Mouse (Mus musculus): Measurements from ENCODE around the gene Ctf2. TPM values are rescaled to one million over a fixed set of nuclear protein-coding genes. Genes with fewer than 3 reads are reported as not detected.

Gene Ctf2
- polyA plus RNA-seq (2014; fragmentation: Illumina TruSeq; extraction: RNeasy Lipid Tissue Mini Kit (QIAGEN cat#74804); ENCODE audit: low read depth, low replicate concordance): not detected

DNA sequence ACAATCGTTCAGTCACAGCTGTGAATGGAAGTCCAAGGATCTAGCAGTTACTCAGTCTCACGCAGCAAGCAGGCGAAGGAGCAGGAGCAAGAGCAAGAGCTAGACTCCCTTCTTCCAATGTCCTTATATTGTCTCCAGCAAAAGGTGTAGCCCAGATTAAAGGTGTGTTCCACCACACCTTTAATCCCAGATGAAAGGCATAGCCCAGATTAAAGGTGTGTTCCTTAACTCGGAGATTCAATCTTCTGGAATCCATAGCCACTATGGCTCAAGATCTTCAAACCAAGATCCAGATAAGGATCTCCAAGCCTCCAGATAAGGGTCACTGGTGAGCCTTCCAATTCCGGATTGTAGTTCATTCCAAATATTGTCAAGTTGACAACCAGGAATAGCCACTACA lies at the start of gene Ctf2:
Ctf2 (minus strand) TSS at position 101 of the 400 bp plus-strand sequence.

DNA sequence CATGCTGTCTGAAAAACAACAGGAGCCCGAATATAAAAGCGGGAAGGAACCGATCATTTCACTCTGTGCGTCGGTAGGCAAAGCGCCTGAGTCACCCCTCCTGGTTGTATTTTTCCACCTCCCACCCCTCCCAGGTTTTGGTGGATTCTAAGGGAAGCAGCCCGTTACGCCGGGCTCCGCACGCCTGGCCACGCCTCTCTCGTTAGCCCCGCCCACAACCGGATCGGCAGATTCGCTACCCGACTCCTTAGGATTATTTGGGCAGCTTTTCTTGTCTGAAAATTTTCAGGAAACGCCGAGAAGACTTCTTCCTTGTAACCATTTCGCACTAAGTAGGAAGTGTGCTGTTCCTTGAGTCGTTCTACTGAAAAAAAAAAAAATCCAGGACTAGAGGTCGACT lies 44.5 kb upstream of the Ctf2 start, which contains the start of gene Setd1a:
Setd1a (plus strand) TSS at position 245 of the 400 bp plus-strand sequence.

DNA sequence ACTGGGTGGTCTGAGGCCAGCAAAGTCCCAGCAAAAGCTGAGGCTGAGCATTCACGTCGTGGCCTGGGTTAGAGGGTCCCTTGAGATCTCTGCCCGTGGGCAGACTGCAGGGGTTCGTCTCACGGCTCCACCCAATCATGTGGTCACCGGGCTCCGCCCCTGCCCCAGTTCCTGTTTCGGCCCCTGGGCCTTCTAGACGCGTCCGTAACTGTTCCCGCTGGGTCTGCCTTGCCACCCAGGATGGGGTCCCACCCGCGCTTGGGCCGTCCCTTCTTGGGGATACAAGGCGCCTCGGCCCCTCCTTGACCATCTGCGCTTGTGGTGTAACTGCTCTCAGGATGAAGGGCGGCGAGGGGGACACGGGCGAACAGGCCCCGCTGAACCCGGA lies 37.7 kb upstream of the Ctf2 start, which contains the start of gene Orai3:
Orai3 (plus strand) TSS at position 165 of the 388 bp plus-strand sequence.

DNA sequence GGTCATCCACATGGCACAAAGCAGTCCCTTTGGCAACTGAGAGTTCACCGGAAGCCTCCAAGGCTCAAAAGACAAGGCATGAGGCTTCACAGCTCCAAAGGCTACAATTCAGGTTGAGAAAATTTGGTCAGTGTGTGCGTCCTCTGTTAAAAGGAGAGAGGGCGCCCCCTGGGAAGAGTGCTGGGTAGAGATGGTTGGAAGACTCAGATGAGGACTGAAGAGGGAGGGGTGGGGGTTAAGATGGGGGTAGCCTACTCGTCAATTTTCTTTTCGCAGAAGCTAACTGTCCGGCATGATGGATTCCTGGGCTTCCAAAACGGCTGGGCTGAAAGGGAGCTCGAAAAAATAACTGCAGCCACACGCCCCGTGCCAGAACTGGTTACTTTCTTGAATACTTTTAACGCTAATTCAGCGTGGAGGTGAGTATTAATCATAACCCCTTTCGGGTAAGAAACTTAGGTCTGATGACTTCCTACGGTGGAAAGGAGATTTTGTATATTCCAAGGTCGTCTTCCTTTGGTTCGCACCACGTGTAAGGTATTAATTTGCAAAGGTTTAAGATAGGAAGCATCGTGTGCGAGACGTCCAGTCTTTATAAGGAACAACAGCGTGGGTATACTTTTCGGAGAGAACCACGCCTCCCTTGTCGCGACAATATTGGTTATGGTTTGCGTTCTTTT lies 12.5 kb upstream of the Ctf2 start, which contains the start of gene Fbxl19:
Fbxl19 (plus strand) TSS at position 178 of the 680 bp plus-strand sequence.

DNA sequence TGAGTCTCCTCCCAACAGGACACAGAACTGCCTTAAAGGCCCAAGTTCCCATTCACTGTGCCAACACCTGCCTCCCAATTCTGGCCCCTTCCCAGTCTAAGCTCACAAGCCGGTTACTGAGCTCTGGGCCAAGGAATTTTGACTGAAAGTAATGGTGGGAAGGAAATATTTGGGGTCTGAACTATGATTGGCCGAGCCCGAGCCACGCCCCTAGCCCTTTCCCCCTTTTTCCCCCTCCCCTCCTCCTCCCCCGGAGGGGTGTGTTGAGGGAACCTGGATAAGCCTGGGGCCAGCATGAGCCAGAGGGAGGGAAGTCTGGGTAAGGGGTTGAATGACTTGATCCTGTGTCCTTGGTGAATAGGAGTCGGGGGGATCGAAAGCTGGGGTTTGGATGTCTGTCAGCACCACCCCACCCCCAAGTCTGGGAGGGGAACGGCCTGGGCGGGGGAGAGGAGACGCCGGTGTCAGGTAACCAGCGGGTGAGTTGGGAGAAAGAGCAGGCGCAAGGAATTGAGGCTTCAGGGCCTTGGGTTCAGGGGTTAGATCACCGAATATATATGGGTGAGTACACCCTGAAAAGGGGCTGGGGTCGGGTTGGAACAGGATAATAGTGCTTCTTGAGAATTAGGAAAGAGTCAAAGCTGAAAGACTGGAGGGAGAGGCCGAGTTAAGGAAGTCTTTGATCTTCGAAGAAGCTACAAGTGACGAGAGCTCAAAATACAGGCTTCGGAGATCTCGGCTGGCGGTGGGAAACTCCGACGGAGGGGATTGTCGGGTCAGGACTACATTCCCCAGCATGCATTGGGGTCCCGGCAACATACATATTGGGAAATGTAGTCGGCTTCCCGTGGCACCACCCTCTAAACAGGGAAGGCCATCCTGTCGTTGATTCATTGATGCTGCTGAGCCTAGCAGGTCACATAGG lies 19.2 kb downstream of the Ctf2 start, which contains the start of gene Ctf1:
Ctf1 (plus strand) TSS at position 276 of the 925 bp plus-strand sequence.

DNA sequence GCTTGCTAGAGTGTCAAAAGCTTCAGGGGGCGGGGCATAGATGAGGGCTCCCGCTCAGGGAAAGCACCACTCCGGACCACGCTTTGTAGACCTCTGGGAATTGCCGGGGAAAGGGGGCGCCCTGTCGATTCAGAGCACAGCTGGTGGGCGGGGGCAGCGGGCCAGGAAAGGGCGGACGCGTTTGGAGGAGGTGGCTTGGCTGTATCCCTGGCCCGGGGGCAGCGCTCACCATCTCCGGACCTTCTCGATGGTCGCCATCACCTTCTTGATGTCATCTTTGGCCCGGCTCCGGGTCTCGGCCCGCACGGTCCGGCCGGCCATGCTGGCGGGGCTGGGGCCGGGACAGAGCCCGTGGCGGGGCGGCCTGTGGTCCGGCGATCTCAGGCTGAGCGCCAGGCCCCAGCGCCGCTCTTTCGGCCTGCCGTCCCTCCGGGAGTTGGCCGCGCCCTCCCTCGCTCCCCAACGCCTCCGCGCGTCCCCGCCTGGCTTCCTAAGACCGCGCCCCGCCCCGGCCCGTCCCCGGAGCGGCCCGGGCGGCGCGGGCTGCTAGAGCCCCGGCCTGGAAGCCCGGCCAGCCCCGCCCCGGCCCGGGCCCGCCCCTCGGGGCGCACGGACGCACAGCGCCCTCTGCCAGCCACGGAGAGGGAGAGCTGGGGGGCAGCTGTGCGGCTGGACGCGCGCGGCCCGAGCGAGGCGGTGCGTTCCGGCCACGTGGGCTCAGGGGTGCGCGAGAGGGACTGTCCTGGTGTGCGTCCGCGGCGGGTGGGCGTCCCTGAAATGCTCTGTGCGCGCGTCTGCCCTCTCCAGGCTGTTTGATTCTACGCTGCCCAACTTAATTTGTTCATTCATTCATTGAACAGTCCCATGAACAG lies 23.5 kb downstream of the Ctf2 start, which contains the start of gene Bcl7c:
Bcl7c (minus strand) TSS at position 727 of the 872 bp plus-strand sequence.

Other genes starting within 250 kb of the Ctf2 start
- 6.5 TPM for gene Srcap, start 220.2 kb downstream of the Ctf2 start, polyA plus RNA-seq (2014; fragmentation: Illumina TruSeq; extraction: RNeasy Lipid Tissue Mini Kit (QIAGEN cat#74804); ENCODE audit: low read depth, low replicate concordance)
- 4.6 TPM for gene Gm42715, start 212.6 kb downstream of the Ctf2 start, polyA plus RNA-seq (2014; fragmentation: Illumina TruSeq; extraction: RNeasy Lipid Tissue Mini Kit (QIAGEN cat#74804); ENCODE audit: low read depth, low replicate concordance)
- gene Tmem265, start 170.8 kb downstream of the Ctf2 start, polyA plus RNA-seq (2014; fragmentation: Illumina TruSeq; extraction: RNeasy Lipid Tissue Mini Kit (QIAGEN cat#74804); ENCODE audit: low read depth, low replicate concordance): not detected
- 445 TPM for gene Phkg2, start 158.8 kb downstream of the Ctf2 start, polyA plus RNA-seq (2014; fragmentation: Illumina TruSeq; extraction: RNeasy Lipid Tissue Mini Kit (QIAGEN cat#74804); ENCODE audit: low read depth, low replicate concordance)
- 22.2 TPM for gene Ccdc189, start 143.6 kb downstream of the Ctf2 start, polyA plus RNA-seq (2014; fragmentation: Illumina TruSeq; extraction: RNeasy Lipid Tissue Mini Kit (QIAGEN cat#74804); ENCODE audit: low read depth, low replicate concordance)
- gene Rnf40, start 143.4 kb downstream of the Ctf2 start, polyA plus RNA-seq (2014; fragmentation: Illumina TruSeq; extraction: RNeasy Lipid Tissue Mini Kit (QIAGEN cat#74804); ENCODE audit: low read depth, low replicate concordance): 6.3 TPM
- 7.4 TPM for gene Zfp629, start 116.4 kb downstream of the Ctf2 start, polyA plus RNA-seq (2014; fragmentation: Illumina TruSeq; extraction: RNeasy Lipid Tissue Mini Kit (QIAGEN cat#74804); ENCODE audit: low read depth, low replicate concordance)
- gene Bcl7c, start 23.2 kb downstream of the Ctf2 start, polyA plus RNA-seq (2014; fragmentation: Illumina TruSeq; extraction: RNeasy Lipid Tissue Mini Kit (QIAGEN cat#74804); ENCODE audit: low read depth, low replicate concordance): 3.0 TPM
- 5.1 TPM for gene Ctf1, start 19.4 kb downstream of the Ctf2 start, polyA plus RNA-seq (2014; fragmentation: Illumina TruSeq; extraction: RNeasy Lipid Tissue Mini Kit (QIAGEN cat#74804); ENCODE audit: low read depth, low replicate concordance)
- 2.2 TPM for gene Fbxl19, start 12.4 kb upstream of the Ctf2 start, polyA plus RNA-seq (2014; fragmentation: Illumina TruSeq; extraction: RNeasy Lipid Tissue Mini Kit (QIAGEN cat#74804); ENCODE audit: low read depth, low replicate concordance)
- gene Orai3, start 37.6 kb upstream of the Ctf2 start, polyA plus RNA-seq (2014; fragmentation: Illumina TruSeq; extraction: RNeasy Lipid Tissue Mini Kit (QIAGEN cat#74804); ENCODE audit: low read depth, low replicate concordance): 1.1 TPM
- gene Setd1a, start 44.5 kb upstream of the Ctf2 start, polyA plus RNA-seq (2014; fragmentation: Illumina TruSeq; extraction: RNeasy Lipid Tissue Mini Kit (QIAGEN cat#74804); ENCODE audit: low read depth, low replicate concordance): 7.2 TPM
- not detected for gene Gm49388, start 53.4 kb upstream of the Ctf2 start, polyA plus RNA-seq (2014; fragmentation: Illumina TruSeq; extraction: RNeasy Lipid Tissue Mini Kit (QIAGEN cat#74804); ENCODE audit: low read depth, low replicate concordance)
- gene Hsd3b7, start 68.4 kb upstream of the Ctf2 start, polyA plus RNA-seq (2014; fragmentation: Illumina TruSeq; extraction: RNeasy Lipid Tissue Mini Kit (QIAGEN cat#74804); ENCODE audit: low read depth, low replicate concordance): 1.9 TPM
- 3.1 TPM for gene Stx4a, start 92.1 kb upstream of the Ctf2 start, polyA plus RNA-seq (2014; fragmentation: Illumina TruSeq; extraction: RNeasy Lipid Tissue Mini Kit (QIAGEN cat#74804); ENCODE audit: low read depth, low replicate concordance)
- gene Stx1b, start 92.4 kb upstream of the Ctf2 start, polyA plus RNA-seq (2014; fragmentation: Illumina TruSeq; extraction: RNeasy Lipid Tissue Mini Kit (QIAGEN cat#74804); ENCODE audit: low read depth, low replicate concordance): 0.49 TPM
- gene Zfp646, start 144.1 kb upstream of the Ctf2 start, polyA plus RNA-seq (2014; fragmentation: Illumina TruSeq; extraction: RNeasy Lipid Tissue Mini Kit (QIAGEN cat#74804); ENCODE audit: low read depth, low replicate concordance): 21.3 TPM
- 0.91 TPM for gene Zfp668, start 144.7 kb upstream of the Ctf2 start, polyA plus RNA-seq (2014; fragmentation: Illumina TruSeq; extraction: RNeasy Lipid Tissue Mini Kit (QIAGEN cat#74804); ENCODE audit: low read depth, low replicate concordance)
- gene Prss53, start 158.8 kb upstream of the Ctf2 start, polyA plus RNA-seq (2014; fragmentation: Illumina TruSeq; extraction: RNeasy Lipid Tissue Mini Kit (QIAGEN cat#74804); ENCODE audit: low read depth, low replicate concordance): not detected
- gene Gm21974, start 163.3 kb upstream of the Ctf2 start, polyA plus RNA-seq (2014; fragmentation: Illumina TruSeq; extraction: RNeasy Lipid Tissue Mini Kit (QIAGEN cat#74804); ENCODE audit: low read depth, low replicate concordance): not detected
- 12.4 TPM for gene Vkorc1, start 163.5 kb upstream of the Ctf2 start, polyA plus RNA-seq (2014; fragmentation: Illumina TruSeq; extraction: RNeasy Lipid Tissue Mini Kit (QIAGEN cat#74804); ENCODE audit: low read depth, low replicate concordance)
- 0.62 TPM for gene Bckdk, start 171.9 kb upstream of the Ctf2 start, polyA plus RNA-seq (2014; fragmentation: Illumina TruSeq; extraction: RNeasy Lipid Tissue Mini Kit (QIAGEN cat#74804); ENCODE audit: low read depth, low replicate concordance)
- gene Kat8, start 180.3 kb upstream of the Ctf2 start, polyA plus RNA-seq (2014; fragmentation: Illumina TruSeq; extraction: RNeasy Lipid Tissue Mini Kit (QIAGEN cat#74804); ENCODE audit: low read depth, low replicate concordance): 52.0 TPM
- gene Prss8, start 197.9 kb upstream of the Ctf2 start, polyA plus RNA-seq (2014; fragmentation: Illumina TruSeq; extraction: RNeasy Lipid Tissue Mini Kit (QIAGEN cat#74804); ENCODE audit: low read depth, low replicate concordance): not detected
- not detected for gene Prss36, start 214.6 kb upstream of the Ctf2 start, polyA plus RNA-seq (2014; fragmentation: Illumina TruSeq; extraction: RNeasy Lipid Tissue Mini Kit (QIAGEN cat#74804); ENCODE audit: low read depth, low replicate concordance)
- gene Fus, start 235.3 kb upstream of the Ctf2 start, polyA plus RNA-seq (2014; fragmentation: Illumina TruSeq; extraction: RNeasy Lipid Tissue Mini Kit (QIAGEN cat#74804); ENCODE audit: low read depth, low replicate concordance): 440 TPM